Mouse (Mus musculus) heart, postnatal 0 days (tissue): ENCODE measurements at regions not wholly inside any gene's neighbourhood (a gene's known extent, or its start where the extent isn't known, plus 50 kb on each side); places are given as distances from the start of the nearest gene placed in this dataset.

Experiments
- CTCF ChIP-seq: IDR thresholded peaks from 2 replicates; pipeline ENCODE4 v1.5.1; 2016; ENCODE audit warnings: antibody characterized with exemption, control low read depth, low read depth
- EP300 ChIP-seq: IDR thresholded peaks from 2 replicates; pipeline ENCODE4 v1.6.1; 2016; ENCODE audit warnings: antibody characterized with exemption, low read depth

GRCm38 (mm10) chr15:62328920-62329319 is 1406.1 kb upstream of the A1bg start:
- TF ChIP-seq CTCF: no peak
- TF ChIP-seq EP300: no peak
